Mouse (Mus musculus) midbrain, embryonic 12.5 days (tissue): ENCODE results near the gene Gp9. TPM values are rescaled to one million over a fixed set of nuclear protein-coding genes. Genes with fewer than 3 reads are reported as not detected.
A peak's percentile ranks its signal among the peaks of the same experiment; 100 is the strongest.

Experiments
- ATAC-seq: fragments of 200-750 bp; cut with Nextera tagmentation; 2 replicates; pipeline ENCODE4 v1.8.0; 2017; ENCODE audit warnings: low read depth, moderate TSS enrichment, moderate library complexity; ENCODE audit not compliant: low FRiP score
- H3K27ac ChIP-seq: fragments of 300-500 bp; sonication (generic); replicated peaks from 2 replicates; pipeline ENCODE4 v1.5.1; 2016; ENCODE audit warnings: mild to moderate bottlenecking
- H3K27me3 ChIP-seq: fragments of 300-500 bp; sonication (generic); 2 replicates; pipeline ENCODE4 v1.6.1; 2016; ENCODE audit warnings: mild to moderate bottlenecking
- H3K36me3 ChIP-seq: fragments of 300-500 bp; sonication (generic); 2 replicates; pipeline ENCODE4 v1.6.1; 2016
- H3K4me1 ChIP-seq: fragments of 300-500 bp; sonication (generic); 2 replicates; pipeline ENCODE4 v1.6.1; 2016
- H3K4me2 ChIP-seq: fragments of 300-500 bp; sonication (generic); replicated peaks from 2 replicates; pipeline ENCODE4 v1.6.1; 2016; ENCODE audit warnings: mild to moderate bottlenecking, moderate library complexity
- H3K4me3 ChIP-seq: fragments of 300-500 bp; sonication (generic); 2 replicates; pipeline ENCODE4 v1.5.1; 2016; ENCODE audit warnings: mild to moderate bottlenecking
- H3K9ac ChIP-seq: fragments of 300-500 bp; sonication (generic); replicated peaks from 2 replicates; pipeline ENCODE4 v1.6.1; 2016; ENCODE audit warnings: mild to moderate bottlenecking, moderate library complexity
- H3K9me3 ChIP-seq: fragments of 300-500 bp; sonication (generic); 2 replicates; pipeline ENCODE4 v1.6.1; 2016; ENCODE audit warnings: mild to moderate bottlenecking
- WGBS: fragments of 180-500 bp; shearing (Covaris S2); methylation state at CpG from one replicate; pipeline ENCODE4 v1.1.7; 2016; 5-methylcytosine and 5-hydroxymethylcytosine counted together
- polyA plus RNA-seq: library from polyadenylated mRNA; unstranded; fragments of >200 nt; fragmentation: Nextera tagmentation; extraction: Ambion mirVana; gene quantifications from 2 replicates; pipeline ENCODE4 v1.2.1, GENCODE M21; 2016

Gene Gp9
- polyA plus RNA-seq: 1.4 and 1.7 TPM in 2 replicates

DNA sequence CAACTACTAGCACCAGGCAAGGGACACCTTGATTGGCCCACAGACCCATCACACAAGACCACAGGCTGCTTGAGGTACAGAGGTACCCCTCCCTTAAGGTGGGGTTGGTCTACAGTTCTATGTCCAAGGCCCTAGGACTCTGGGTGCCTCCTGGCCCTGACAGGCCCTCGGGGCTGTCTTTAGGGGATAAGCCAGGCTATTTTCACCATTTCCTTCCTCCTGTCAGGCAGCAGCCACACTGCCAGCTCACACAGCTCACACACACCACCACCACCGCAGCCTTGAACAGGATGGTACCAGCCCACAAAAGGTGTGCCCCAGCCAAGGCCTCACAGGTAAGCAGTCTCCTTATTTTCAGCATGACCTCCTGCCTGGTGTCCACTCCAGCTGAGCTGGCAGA lies at the start of gene Gp9:
TSS of gene Gp9 (plus strand) at position 231 of the 400 bp plus-strand sequence.
- H3K36me3 ChIP-seq: no peaks in the 10 kb centered on the region
- no peaks in the 10 kb centered on the region for H3K9me3 ChIP-seq
- 92% methylated on average over 2 of the region's 2 CpGs for WGBS
- H3K4me2 ChIP-seq: no peak within 1 kb of the TSS
- no peaks in the 10 kb centered on the region for H3K4me1 ChIP-seq
- no peak for ATAC-seq
- H3K9ac ChIP-seq: no peak within 1 kb of the TSS
- no peaks in the 10 kb centered on the region for H3K27me3 ChIP-seq
- H3K4me3 ChIP-seq: no peak within 1 kb of the TSS
- no peak within 1 kb of the TSS for H3K27ac ChIP-seq

DNA sequence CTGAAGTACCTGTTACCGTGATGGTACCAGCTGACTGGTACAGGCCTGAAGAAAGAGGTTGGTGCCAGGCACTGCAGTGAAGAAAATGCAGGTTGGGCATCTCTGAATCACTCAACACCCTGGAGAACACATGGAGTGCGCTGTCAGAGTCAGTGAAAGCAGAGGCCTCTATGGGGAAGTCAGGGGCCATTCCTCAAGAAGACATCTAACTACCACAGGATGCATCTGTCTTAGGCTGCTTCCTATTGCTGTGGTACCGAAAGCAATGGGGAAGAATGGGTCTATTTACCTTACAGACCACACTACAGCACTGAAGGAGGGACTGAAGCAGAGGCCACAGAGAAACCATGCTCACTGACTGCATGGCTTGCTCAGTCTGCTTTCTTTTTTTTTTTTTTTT lies 49.8 kb upstream of the Gp9 start:
- 80% methylated on average over 3 of the region's 3 CpGs for WGBS
- Histone ChIP-seq H3K9ac (no peak overlapping the region), H3K27ac (no peak overlapping the region), H3K27me3 (peaks cover 45% of the 10 kb centered on the region), H3K36me3 (no peaks in the 10 kb centered on the region), H3K4me2 (no peak overlapping the region), H3K9me3 (no peaks in the 10 kb centered on the region), H3K4me1 (peaks cover 28% of the 10 kb centered on the region), H3K4me3 (no peak overlapping the region)
- ATAC-seq: no peak

DNA sequence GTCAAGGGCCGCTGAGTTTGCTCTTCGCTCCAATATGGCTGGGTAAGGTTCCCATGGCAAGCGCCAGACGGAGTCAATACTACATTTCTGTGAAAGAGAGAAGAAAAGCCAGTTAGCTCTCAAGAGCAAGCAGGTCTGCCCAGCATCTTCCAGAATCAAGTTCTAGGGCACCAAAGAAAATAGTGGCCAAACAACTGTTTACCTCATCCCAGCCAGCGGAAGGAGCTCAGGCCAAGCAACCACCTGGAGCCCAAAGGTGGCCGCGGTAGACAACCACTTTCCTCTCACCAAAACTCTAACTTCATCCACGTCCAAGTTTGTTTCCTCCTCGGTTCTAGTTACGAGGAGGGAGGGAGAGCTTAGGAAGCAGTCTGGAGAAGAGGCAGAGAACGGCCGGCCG lies 47.7 kb upstream of the Gp9 start:
- no peak for ATAC-seq
- H3K27ac ChIP-seq: 0 out of 2 replicates have a peak overlapping the region, but pooled peaks have one; percentile 69
- H3K27me3 ChIP-seq: peaks cover 64% of the 10 kb centered on the region
- 14% methylated on average over 13 of the region's 13 CpGs for WGBS
- H3K36me3 ChIP-seq: no peaks in the 10 kb centered on the region
- peak overlapping the region; percentile 60 for H3K9ac ChIP-seq
- peaks cover 32% of the 10 kb centered on the region for H3K4me1 ChIP-seq
- H3K4me2 ChIP-seq: peak overlapping the region; percentile 81
- peak overlapping the region; percentile 61 for H3K4me3 ChIP-seq
- H3K9me3 ChIP-seq: no peaks in the 10 kb centered on the region

DNA sequence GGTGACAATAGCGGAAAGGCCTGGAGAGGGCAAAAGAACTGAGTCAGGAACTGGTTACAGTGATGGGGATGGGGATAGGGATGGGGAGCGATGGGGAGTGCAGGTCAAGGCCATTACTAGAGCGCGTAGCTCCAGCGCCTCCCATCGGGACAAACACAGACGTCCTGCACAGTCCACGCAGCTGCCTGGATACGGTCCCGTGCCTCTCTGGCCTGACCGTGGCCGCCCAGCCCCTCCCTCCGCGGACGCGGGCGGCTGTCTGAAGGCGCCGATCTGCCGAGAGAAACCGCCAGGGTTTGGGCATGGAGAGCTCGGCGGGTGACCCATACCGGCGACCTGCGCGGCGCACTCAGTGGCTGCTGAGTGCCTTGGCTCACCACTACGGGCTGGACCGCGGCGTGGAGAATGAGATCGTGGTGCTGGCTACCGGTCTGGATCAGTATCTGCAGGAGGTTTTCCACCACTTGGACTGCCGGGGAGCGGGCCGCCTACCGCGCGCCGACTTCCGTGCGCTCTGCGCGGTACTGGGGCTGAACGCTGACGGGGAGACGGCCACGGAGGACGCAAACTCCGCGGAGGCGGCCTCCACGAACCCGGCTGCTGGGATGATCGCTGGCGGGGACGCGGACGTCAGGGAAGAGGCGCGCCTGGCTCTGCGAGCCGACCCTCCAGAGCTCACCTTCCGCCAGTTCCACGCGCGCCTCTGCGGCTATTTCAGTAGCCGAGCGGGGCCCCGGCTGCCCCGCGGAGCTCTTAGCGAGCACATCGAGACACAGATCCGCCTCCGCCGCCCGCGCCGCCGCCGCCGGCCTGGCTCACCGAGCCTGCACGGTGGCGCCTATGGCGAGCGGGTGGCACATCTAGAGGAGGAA lies 47.0 kb upstream of the Gp9 start, which contains the start of gene Efcc1:
TSS of gene Efcc1 (plus strand) at position 279 of the 872 bp plus-strand sequence.
- H3K27ac ChIP-seq: peak within 1 kb of the TSS; percentile 69
- peak within 1 kb of the TSS; percentile 61 for H3K4me3 ChIP-seq
- under 1% methylated on average over 90 of the region's 90 CpGs for WGBS
- peak; percentile 85 for ATAC-seq
- no peaks in the 10 kb centered on the region for H3K9me3 ChIP-seq
- H3K36me3 ChIP-seq: no peaks in the 10 kb centered on the region
- peaks cover 32% of the 10 kb centered on the region for H3K4me1 ChIP-seq
- H3K4me2 ChIP-seq: peak within 1 kb of the TSS; percentile 81
- H3K9ac ChIP-seq: peak within 1 kb of the TSS; percentile 60
- H3K27me3 ChIP-seq: peaks cover 71% of the 10 kb centered on the region

DNA sequence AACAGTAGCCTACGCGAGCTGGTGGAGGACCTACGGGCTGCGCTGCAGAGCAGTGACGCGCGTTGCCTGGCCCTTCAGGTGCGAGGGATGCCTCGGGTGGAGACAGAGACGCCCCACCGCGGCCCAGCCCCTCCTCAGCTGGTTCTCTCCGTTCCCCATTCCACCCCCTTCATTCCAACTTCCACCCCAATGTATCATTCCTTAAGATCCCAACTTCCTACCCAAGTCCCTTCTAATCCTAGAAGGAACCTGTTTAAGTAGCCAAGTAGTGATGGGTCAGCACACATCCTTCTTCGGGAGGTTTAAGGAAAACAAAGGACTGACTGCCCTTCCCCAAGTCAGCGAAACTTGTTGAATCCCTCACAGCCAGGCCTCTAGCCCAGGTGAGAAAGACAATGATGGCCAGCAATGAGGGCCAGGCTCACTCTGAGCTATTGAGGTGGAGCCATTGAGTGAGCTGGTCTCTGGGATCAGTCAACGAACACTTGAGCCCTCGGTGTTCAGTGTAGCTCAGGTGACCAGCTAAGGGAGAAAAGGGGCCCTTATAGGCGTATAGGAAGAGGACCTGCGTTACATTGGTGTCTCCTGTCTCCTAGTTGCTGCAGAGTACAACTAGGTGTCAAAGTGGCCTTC lies 46.3 kb upstream of the Gp9 start:
- WGBS: 2% methylated on average over 18 of the region's 19 CpGs
- ATAC-seq: no peak; the same call in 1 of the 2 replicates
- Histone ChIP-seq H3K4me3 (peak overlapping the region; percentile 61), H3K4me1 (peaks cover 32% of the 10 kb centered on the region), H3K9me3 (no peaks in the 10 kb centered on the region), H3K4me2 (peak overlapping the region; percentile 81), H3K27me3 (peaks cover 78% of the 10 kb centered on the region), H3K36me3 (no peaks in the 10 kb centered on the region), H3K27ac (no peak overlapping the region), H3K9ac (peak overlapping the region; percentile 60)

DNA sequence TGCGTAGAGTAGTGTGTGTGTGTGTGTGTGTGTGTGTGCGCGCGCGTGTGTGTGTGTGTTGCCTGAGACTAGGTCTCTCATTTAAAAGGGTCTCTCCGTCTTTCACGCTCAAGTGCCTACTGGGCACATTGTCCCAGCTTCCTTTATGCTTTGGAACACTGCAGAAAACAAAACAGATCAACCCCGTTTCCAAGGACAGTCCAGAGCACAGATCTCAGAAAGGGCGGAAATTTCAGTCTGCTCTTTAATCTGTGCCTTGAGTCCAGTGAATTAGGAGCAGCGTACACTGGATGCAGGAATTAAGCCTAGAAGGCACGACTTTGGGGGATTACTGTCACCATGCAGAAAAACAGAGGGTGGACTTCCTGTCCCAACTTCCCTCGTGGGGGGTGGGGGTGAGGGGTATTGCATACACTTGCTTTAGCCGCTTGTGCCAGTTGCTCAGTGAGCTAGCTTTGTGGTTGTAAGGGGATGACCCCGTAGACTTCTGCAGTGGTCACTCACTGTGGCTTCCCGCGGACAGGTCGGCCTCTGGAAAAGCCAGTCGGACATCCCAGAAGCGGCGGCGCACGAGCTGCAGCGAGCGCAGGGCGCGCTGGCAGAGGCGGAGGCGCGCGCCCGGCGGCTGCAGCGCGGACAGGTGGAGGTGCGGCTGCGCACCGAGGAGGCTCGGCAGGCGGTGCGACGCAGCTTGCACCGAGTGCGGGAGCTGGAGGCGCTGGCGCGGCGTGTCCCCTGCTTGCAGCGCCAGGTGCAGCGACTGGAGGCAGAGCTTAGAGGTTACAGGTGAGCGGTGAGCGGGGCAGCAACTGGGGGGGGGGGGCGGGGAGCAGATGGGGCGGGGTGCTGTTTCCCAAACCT lies 45.5 kb upstream of the Gp9 start:
- no peak for ATAC-seq
- Histone ChIP-seq H3K4me2 (peak overlapping the region; percentile 81), H3K27ac (no peak overlapping the region), H3K9me3 (no peaks in the 10 kb centered on the region), H3K9ac (peak overlapping the region; percentile 57), H3K27me3 (peaks cover 78% of the 10 kb centered on the region), H3K36me3 (no peaks in the 10 kb centered on the region), H3K4me1 (peaks cover 32% of the 10 kb centered on the region), H3K4me3 (peak overlapping the region; percentile 61)
- WGBS: under 1% methylated on average over 46 of the region's 53 CpGs

DNA sequence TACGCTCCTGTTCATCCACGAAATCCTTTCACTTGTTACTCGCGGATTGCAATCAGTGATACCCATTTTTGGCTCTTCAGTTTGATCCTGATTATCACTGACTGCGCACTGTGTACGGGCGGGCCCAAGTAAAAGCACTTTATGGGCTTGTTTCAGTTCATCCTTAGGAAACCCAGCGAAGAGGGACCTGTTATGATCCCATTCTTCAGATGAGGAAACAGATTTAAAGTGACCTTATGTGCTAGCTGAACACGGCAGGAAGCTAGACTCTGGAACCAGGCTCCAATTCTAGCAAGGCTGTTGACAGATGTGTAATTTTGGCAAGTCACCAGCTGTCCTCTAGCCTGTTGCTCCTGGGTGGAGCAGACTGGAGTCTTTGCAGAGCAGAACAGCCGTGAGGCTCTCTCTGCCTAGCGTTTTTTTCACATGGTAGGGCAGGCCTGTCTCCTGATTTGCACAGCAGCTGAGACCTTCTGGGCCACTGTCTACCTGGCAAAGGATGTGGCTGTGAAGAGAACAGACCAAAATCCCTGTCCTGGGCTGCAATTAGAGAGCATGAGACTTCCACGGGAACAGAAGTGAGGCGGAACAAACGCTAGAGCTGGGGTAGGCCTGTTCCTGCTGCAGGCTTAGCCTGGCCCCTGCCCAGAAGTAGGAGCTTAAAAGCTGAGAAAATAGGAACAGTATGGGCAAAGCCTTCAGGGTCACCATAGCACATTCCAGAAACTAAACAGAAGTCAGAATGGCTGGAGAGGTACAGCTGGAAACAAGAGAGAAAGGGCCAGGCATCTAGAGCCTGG lies 44.5 kb upstream of the Gp9 start:
- H3K9ac ChIP-seq: no peak overlapping the region
- no peak for ATAC-seq
- peaks cover 40% of the 10 kb centered on the region for H3K4me1 ChIP-seq
- H3K36me3 ChIP-seq: no peaks in the 10 kb centered on the region
- H3K4me2 ChIP-seq: peak overlapping the region; percentile 81
- no peak overlapping the region for H3K27ac ChIP-seq
- H3K9me3 ChIP-seq: no peaks in the 10 kb centered on the region
- peak overlapping the region; percentile 61 for H3K4me3 ChIP-seq
- H3K27me3 ChIP-seq: peaks cover 78% of the 10 kb centered on the region
- WGBS: 25% methylated on average over 14 of the region's 14 CpGs

DNA sequence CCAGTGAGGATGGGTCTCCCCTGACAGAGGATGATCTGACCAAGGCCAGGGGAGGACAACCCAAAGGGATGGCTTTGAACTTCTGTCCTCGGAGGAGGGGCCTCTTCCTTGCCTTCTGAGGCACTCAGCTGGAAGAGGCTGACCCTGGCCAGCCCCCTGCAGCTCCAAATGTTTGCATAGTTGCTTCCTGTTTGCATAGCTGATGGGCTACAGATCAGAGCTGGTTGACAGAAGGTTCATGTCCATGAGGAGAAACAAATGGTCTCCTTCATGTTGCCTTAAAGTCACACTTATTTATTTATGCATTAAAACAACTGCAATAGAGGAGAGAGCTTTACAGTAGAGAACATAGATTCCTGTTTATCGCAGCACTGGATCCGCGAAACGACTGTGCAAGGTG lies 43.7 kb upstream of the Gp9 start:
- no peak overlapping the region for H3K4me3 ChIP-seq

DNA sequence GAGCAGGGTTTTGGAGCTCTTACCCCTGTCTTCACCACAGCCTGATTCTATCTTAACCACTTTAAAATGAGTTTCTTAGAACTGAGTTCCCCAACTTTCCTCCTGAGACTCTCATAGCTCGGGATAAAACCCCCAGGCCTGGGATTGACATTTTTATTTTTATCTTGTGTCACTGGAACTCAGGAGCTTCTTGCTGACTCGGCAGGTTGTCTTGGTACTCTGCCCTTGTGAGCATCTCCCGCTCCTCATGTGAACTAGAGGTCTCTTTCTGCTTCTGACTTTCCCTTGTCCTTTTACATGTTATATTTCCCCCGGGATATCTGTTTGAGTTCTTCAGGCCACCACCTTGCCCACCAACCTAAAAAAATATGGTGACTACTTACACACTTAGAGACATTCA lies 40.9 kb upstream of the Gp9 start:
- no peak for ATAC-seq
- 90% methylated on average over 4 of the region's 4 CpGs for WGBS
- H3K27ac ChIP-seq: no peak overlapping the region
- H3K4me3 ChIP-seq: no peak overlapping the region
- H3K4me2 ChIP-seq: no peak overlapping the region
- H3K9me3 ChIP-seq: no peaks in the 10 kb centered on the region
- H3K4me1 ChIP-seq: peaks cover 29% of the 10 kb centered on the region
- no peaks in the 10 kb centered on the region for H3K36me3 ChIP-seq
- peaks cover 60% of the 10 kb centered on the region for H3K27me3 ChIP-seq
- H3K9ac ChIP-seq: no peak overlapping the region

More for the DNA sequence above, 43.7 kb upstream of the Gp9 start:
- Histone ChIP-seq H3K4me2 (no peak overlapping the region), H3K4me1 (peaks cover 46% of the 10 kb centered on the region), H3K27ac (no peak overlapping the region), H3K9ac (no peak overlapping the region), H3K9me3 (no peaks in the 10 kb centered on the region), H3K36me3 (no peaks in the 10 kb centered on the region), H3K27me3 (peaks cover 77% of the 10 kb centered on the region)
- no peak for ATAC-seq
- WGBS: 71% methylated on average over 5 of the region's 5 CpGs

DNA sequence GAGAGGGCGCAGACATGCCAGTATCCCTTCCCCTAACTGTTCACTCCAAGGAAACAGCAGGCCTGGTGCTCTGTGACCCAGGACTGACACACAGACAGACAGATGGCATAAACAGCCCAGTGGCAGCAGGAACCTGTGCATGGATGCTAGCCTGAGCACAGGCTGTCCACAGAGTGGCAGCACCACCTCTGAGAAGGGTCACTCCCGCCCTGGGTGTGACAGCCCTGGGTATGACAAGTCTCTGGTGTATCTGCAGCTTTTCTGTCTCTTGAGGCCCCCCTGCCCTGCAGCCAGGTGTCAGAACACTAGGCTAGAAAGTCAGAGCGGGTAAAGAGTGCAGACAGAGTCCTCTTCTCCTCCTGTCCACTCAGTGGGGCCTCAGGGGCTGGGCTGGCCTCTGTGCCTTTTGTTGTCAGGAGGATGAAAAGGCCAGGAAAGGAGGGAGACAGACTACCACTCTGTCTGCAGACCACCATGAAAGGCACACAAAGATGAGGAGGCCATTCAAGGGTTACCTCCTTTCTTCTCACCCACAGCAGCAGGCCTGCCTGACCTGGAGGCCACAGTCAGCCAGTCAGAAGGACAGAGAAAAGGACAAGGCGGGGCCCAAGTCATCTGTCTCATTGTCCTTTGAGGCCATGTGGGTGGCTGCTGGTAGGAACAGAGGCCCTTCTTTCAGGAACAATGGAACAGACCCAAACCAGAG lies 39.8 kb upstream of the Gp9 start:
- Histone ChIP-seq H3K36me3 (no peaks in the 10 kb centered on the region), H3K4me1 (peaks cover 18% of the 10 kb centered on the region), H3K9me3 (no peaks in the 10 kb centered on the region), H3K4me2 (no peak overlapping the region), H3K27ac (peak overlapping the region; percentile 62), H3K9ac (peak overlapping the region; percentile 28; the same call in 1 of the 2 replicates), H3K4me3 (no peak overlapping the region), H3K27me3 (peaks cover 49% of the 10 kb centered on the region)
- ATAC-seq: peak; percentile 72
- WGBS: 23% methylated on average over 4 of the region's 4 CpGs
